10 mouse cellular contexts compared by ENCODE assay signal in genomic region chr8:11411504-11412124, GRCm38 (mm10).
A peak's percentile ranks its signal among the peaks of the same experiment; 100 is the strongest.
DNase-seq lines count a peak whose midpoint lies in the region; ATAC-seq and TF ChIP-seq lines count a peak whose summit lies in the region.
"Had no signal": no experiment of that assay in that cellular context is flagged by ENCODE, and none has a peak within 500 bp of the region (broad histone marks: within the 10 kb centered on the region; RNA-seq: fewer than 3 reads in every experiment).

No protein-coding gene starts in this region.

- no peak for TF ChIP-seq CTCF in forebrain, postnatal 0 days (IDR thresholded peaks at IDR 0.05; ENCODE audit: low read depth)

- H3K36me3 ChIP-seq in heart, embryonic 15.5 days, result peaks cover 51% of the 10 kb centered on the region
- 0 out of 2 replicates have a peak, but pooled peaks cover 10% of the 10 kb centered on the region for H3K36me3 ChIP-seq in forebrain, postnatal 0 days (ENCODE audit: insufficient read depth)
- H3K36me3 ChIP-seq: liver, embryonic 15.5 days had no signal

- H3K4me2 ChIP-seq in heart, embryonic 15.5 days, result no peak overlapping the region
- no peak overlapping the region for H3K4me2 ChIP-seq in forebrain, postnatal 0 days (ENCODE audit: low read depth)
- H3K4me2 ChIP-seq: liver, embryonic 15.5 days had no signal

- no peak for DNase-seq in frontal cortex, postnatal 10 days (ENCODE audit: low spot score in 2 of 2)
- peak; percentile 74 for DNase-seq in Muller cell, postnatal 12 days (ENCODE audit: inconsistent ontology term)
- peak; percentile 62 for DNase-seq in mesoderm, embryonic 11.5 days (ENCODE audit: low read depth, low spot score)
- DNase-seq in forebrain, postnatal 0 days, result no peak
- no peak for DNase-seq in cerebellum, postnatal 36 days
- DNase-seq: right cerebral cortex, postnatal 25 days had no signal

- peak; percentile 35 for ATAC-seq in frontal cortex, adult (ENCODE audit: low TSS enrichment)
- no peak for ATAC-seq in heart, embryonic 15.5 days (replicated peaks; ENCODE audit: insufficient number of reproducible peaks, insufficient read depth, low FRiP score, low read depth)
- no peak for ATAC-seq in forebrain, postnatal 0 days
- no peak for ATAC-seq in erythroblast, adult 5-6 weeks (replicated peaks; ENCODE audit: low FRiP score, poor library complexity, severe bottlenecking)

- H3K4me1 ChIP-seq in heart, embryonic 15.5 days (replicated peaks), result peaks cover 29% of the 10 kb centered on the region
- H3K4me1 ChIP-seq in forebrain, postnatal 0 days (ENCODE audit: insufficient read depth), result peaks cover 11% of the 10 kb centered on the region
- H3K4me1 ChIP-seq: liver, embryonic 15.5 days had no signal

- H3K27ac ChIP-seq in heart, embryonic 15.5 days, result peak overlapping the region; percentile 47
- no peak overlapping the region for H3K27ac ChIP-seq in forebrain, postnatal 0 days (ENCODE audit: low read depth, low read length)
- H3K27ac ChIP-seq: liver, embryonic 15.5 days had no signal

- H3K9ac ChIP-seq in heart, embryonic 15.5 days, result no peak overlapping the region
- no peak overlapping the region for H3K9ac ChIP-seq in forebrain, postnatal 0 days
- H3K9ac ChIP-seq: liver, embryonic 15.5 days had no signal

- H3K9me3 ChIP-seq in heart, embryonic 15.5 days (replicated peaks), result no peaks in the 10 kb centered on the region
- H3K9me3 ChIP-seq in forebrain, postnatal 0 days (ENCODE audit: low read length), result no peaks in the 10 kb centered on the region
- H3K9me3 ChIP-seq: liver, embryonic 15.5 days had no signal

- no peaks in the 10 kb centered on the region for H3K27me3 ChIP-seq in heart, embryonic 15.5 days
- H3K27me3 ChIP-seq in forebrain, postnatal 0 days (ENCODE audit: insufficient read depth, low read length), result no peaks in the 10 kb centered on the region
- H3K27me3 ChIP-seq: liver, embryonic 15.5 days had no signal

- no peak overlapping the region for H3K4me3 ChIP-seq in heart, embryonic 15.5 days
- H3K4me3 ChIP-seq in forebrain, postnatal 0 days (ENCODE audit: low read depth, low read length), result no peak overlapping the region
- H3K4me3 ChIP-seq: liver, embryonic 15.5 days had no signal

- WGBS in heart, embryonic 15.5 days, result 65% methylated on average over 12 of the region's 12 CpGs
- WGBS in forebrain, postnatal 0 days, result 68% methylated on average over 12 of the region's 12 CpGs

Comparison
In these comparisons a context has a peak if more than half of its experiments do, and no peak if none do; other contexts are left out.
1. DNase-seq: peak in Muller cell, postnatal 12 days (single experiment) and mesoderm, embryonic 11.5 days (single experiment); none in frontal cortex, postnatal 10 days (0 of 2), forebrain, postnatal 0 days (single experiment) and cerebellum, postnatal 36 days (0 of 2).